Comparison of ENCODE assay signal across 8 mouse cellular contexts in the genomic region with DNA sequence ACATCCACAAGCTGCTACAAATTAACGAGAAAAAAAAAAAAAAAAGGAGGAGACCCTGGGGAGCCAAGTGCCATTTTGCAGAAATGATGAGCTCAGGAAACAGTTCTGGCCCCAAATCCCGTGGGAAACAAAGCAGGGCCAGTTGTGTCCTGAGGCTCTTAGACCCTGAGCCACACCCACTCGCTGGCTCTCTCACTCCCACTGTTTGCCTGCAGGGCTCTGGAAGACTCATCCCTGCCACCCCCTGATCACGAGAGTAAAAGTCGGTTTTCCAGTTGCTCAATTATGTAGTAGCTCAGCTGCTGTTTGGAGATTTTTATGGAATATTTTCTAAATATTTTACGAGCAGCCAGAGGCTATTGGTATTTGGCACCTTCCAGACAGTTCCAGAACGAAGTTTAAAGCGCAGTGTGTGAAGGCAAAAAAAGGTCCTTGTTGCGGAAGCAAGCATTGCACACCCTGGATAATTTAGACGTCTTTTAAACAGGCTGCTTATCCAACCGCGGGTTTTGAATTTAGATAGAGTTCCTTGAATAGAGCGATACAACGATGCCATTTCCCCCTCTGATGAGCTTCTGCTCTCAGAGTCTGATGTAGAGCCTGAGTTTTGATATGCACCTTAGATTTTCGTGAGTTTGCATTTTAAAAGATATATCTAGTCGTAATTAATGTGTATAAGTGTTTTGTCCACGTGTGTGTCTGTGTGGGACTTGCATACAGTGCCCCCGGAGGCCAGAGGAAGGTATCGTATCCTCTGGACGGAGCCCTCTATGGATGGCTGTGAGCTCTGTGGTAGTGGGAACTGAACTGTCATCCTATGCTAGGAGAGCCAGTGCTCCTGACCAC. TPM values are rescaled to one million over a fixed set of nuclear protein-coding genes. Genes with fewer than 3 reads are reported as not detected.
DNase-seq lines count a peak whose midpoint lies in the region; ATAC-seq and TF ChIP-seq lines count a peak whose summit lies in the region.

No protein-coding gene starts in this region.

- H3K4me1 ChIP-seq in embryonic facial prominence, embryonic 10.5 days, result peaks cover 42% of the 10 kb centered on the region
- no peaks in the 10 kb centered on the region for H3K4me1 ChIP-seq in heart, postnatal 0 days (ENCODE audit: control insufficient read depth, insufficient read depth)
- H3K4me1 ChIP-seq in liver, embryonic 12.5 days, result peaks cover 24% of the 10 kb centered on the region

- H3K27ac ChIP-seq in embryonic facial prominence, embryonic 10.5 days (replicated peaks), result peak overlapping the region; percentile 54; the same call in 1 of the 2 replicates
- H3K27ac ChIP-seq in heart, postnatal 0 days (ENCODE audit: low read depth), result no peak overlapping the region
- H3K27ac ChIP-seq in liver, embryonic 12.5 days, result no peak overlapping the region

- no peak for TF ChIP-seq EP300 in heart, postnatal 0 days (IDR thresholded peaks at IDR 0.05; ENCODE audit: low read depth)

- H3K9ac ChIP-seq in heart, postnatal 0 days (replicated peaks; ENCODE audit: low read depth, low read length), result no peak overlapping the region
- peak overlapping the region; percentile 7; the same call in 1 of the 2 replicates for H3K9ac ChIP-seq in liver, embryonic 12.5 days

- H3K27me3 ChIP-seq in embryonic facial prominence, embryonic 10.5 days (replicated peaks; ENCODE audit: low read depth, poor library complexity, severe bottlenecking), result no peaks in the 10 kb centered on the region
- H3K27me3 ChIP-seq in heart, postnatal 0 days (ENCODE audit: control insufficient read depth, insufficient read depth, low read length), result no peaks in the 10 kb centered on the region
- no peaks in the 10 kb centered on the region for H3K27me3 ChIP-seq in liver, embryonic 12.5 days (replicated peaks)

- DNase-seq in cerebellum, postnatal 10 days, result peak; percentile 49 to 51
- DNase-seq in cerebellum, adult 9-11 months, result no peak
- peak; percentile 79 for DNase-seq in A20 (ENCODE audit: low read depth, low spot score)
- peak; percentile 60 for DNase-seq in embryonic facial prominence, embryonic 10.5 days (ENCODE audit: low spot score)
- peak; percentile 20 for DNase-seq in heart, postnatal 0 days (ENCODE audit: low spot score)
- peak; percentile 27 for DNase-seq in ovary, postnatal 14 days (ENCODE audit: low spot score)

- no peaks in the 10 kb centered on the region for H3K9me3 ChIP-seq in embryonic facial prominence, embryonic 10.5 days
- H3K9me3 ChIP-seq in heart, postnatal 0 days (replicated peaks; ENCODE audit: control insufficient read depth, low read length), result no peaks in the 10 kb centered on the region
- no peaks in the 10 kb centered on the region for H3K9me3 ChIP-seq in liver, embryonic 12.5 days (replicated peaks)

- 31% methylated on average over 20 of the region's 20 CpGs for WGBS in embryonic facial prominence, embryonic 10.5 days
- WGBS in heart, postnatal 0 days, result 31% methylated on average over 20 of the region's 20 CpGs
- 29% methylated on average over 20 of the region's 20 CpGs for WGBS in liver, embryonic 12.5 days (ENCODE audit: insufficient replicate concordance)

- peak overlapping the region; percentile 33 for H3K4me3 ChIP-seq in embryonic facial prominence, embryonic 10.5 days
- H3K4me3 ChIP-seq in heart, postnatal 0 days (ENCODE audit: low read depth, low read length), result peak overlapping the region; percentile 1; the same call in 1 of the 2 replicates
- H3K4me3 ChIP-seq in liver, embryonic 12.5 days, result peak overlapping the region; percentile 12; the same call in 1 of the 2 replicates

- ATAC-seq in heart, postnatal 0 days (ENCODE audit: insufficient read depth, low read depth), result peak; percentile 62; the same call in 1 of the 2 replicates
- peak; percentile 72 for ATAC-seq in liver, embryonic 12.5 days
- ATAC-seq in inflammation-experienced regulatory T-cells, adult 6 months, result no peak

- peak overlapping the region; percentile 31 for H3K4me2 ChIP-seq in heart, postnatal 0 days (ENCODE audit: low read depth, low read length)
- H3K4me2 ChIP-seq in liver, embryonic 12.5 days, result peak overlapping the region; percentile 45

- peak; percentile 42 for TF ChIP-seq CTCF in heart, postnatal 0 days (IDR thresholded peaks at IDR 0.05; ENCODE audit: low read depth)

- no peaks in the 10 kb centered on the region for H3K36me3 ChIP-seq in embryonic facial prominence, embryonic 10.5 days (replicated peaks)
- H3K36me3 ChIP-seq in heart, postnatal 0 days (replicated peaks; ENCODE audit: control insufficient read depth, insufficient read depth, low read length), result no peaks in the 10 kb centered on the region
- no peaks in the 10 kb centered on the region for H3K36me3 ChIP-seq in liver, embryonic 12.5 days

RNA-seq across cellular contexts. Expression of a gene that starts 28.5 kb away (rescaled TPM):
- 116 and 118 TPM in 2 replicates for polyA plus RNA-seq in embryonic facial prominence, embryonic 10.5 days (2016; fragmentation: Nextera tagmentation; extraction: Ambion mirVana)
- total RNA-seq in heart, postnatal 0 days (2014; rRNA removed; ENCODE audit: low replicate concordance), result 23.7 and 24.2 TPM in 2 replicates
- polyA plus RNA-seq in heart, postnatal 0 days (2015; fragmentation: Nextera tagmentation; extraction: Ambion mirVana), result 36.8 and 40.8 TPM in 2 replicates
- polyA plus RNA-seq in liver, embryonic 12.5 days (2016; fragmentation: Nextera tagmentation; extraction: Ambion mirVana), result 68.8 and 73.0 TPM in 2 replicates
- polyA plus RNA-seq in inflammation-experienced regulatory T-cells, adult 6 months (2017; shearing (Covaris generic)), result 10 to 100 TPM; 45.4 to 51.8 (median 48.2) TPM
